Mouse (Mus musculus) retina, embryonic 14.5 days (tissue): ENCODE results near the gene Pcgf6.
A peak's percentile ranks its signal among the peaks of the same experiment; 100 is the strongest.

Experiments used
- DNase-seq: peaks from one replicate; pipeline ENCODE4 v3.0.0-alpha.2; 2015; ENCODE audit warnings: low spot score

Pcgf6 gene

DNA sequence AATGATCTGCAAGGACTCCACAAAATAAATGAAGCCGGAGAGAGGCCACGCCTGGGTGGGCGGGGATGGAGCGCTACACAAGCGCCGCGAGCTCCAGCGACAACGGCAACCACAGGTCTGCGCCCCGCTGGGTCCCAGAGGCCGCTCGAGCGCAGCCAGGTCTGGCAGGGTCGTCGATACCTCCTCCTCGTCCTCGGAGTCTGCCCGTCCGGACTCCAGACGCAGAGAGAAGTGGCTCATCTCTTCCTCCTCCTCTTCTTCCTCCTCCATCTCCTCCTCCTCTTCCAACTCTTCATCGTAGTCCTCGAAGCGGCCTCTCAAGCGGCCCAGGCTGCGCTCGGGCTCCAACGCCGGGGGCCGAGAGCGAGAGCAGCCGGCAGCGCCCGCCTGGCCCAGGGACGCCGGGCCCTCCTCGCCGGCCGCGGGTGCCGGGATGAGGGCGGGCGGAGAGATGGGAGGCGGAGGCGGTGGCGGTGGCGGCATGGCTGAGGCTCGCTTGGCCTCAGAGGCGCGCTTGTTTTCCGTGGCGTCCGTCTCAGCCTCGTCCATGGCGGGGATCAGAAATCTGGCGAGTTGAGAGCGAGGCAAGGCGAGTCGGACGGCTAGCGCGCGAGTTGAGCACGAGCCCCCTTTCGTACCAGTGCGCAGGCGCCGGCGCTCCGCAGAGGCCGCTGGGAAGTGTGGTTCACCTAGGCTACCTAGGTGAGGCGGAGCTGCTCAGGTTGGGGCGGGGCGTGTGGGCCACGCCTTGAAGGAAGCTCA is at the start of gene Pcgf6:
Gene Pcgf6 (minus strand): TSS at position 636 of the 762 bp plus-strand sequence.
- DNase-seq: peak; percentile 84

DNA sequence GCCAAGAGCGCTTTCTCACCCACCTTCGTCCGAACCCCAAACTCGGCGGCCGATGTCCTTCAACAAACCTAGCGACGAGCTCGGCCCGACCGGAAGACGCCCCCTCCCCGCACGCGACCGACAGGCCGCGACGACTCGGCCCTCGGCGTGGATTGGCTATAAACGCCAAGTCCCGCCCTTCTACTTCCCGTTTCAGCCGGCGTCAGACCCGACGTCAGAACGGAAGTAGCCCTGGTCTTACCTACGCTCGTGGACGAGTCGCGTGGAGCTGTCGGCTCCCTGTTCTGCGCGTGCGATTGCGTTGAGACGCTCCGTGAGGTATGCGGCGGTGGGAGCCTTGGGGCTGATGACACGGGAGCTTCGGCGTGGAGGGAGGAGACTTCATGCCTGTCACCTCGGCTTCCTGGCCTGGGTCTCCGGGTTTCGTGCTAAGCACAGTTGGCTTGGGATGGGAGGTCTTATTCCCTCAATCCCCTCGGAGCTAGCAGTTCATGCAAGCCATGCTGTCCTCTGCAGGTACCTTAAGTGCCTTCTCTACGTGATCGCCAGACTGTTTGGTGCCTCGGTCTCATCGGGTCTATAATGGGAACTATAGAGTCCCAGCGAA is 39.9 kb upstream of the Pcgf6 start, which contains the start of the genes Usmg5 and Pdcd11:
Gene Usmg5 (minus strand): TSS at position 98 of the 607 bp plus-strand sequence.
Gene Pdcd11 (plus strand): TSS at position 219 of the 607 bp plus-strand sequence.
- DNase-seq: peak; percentile 98

DNA sequence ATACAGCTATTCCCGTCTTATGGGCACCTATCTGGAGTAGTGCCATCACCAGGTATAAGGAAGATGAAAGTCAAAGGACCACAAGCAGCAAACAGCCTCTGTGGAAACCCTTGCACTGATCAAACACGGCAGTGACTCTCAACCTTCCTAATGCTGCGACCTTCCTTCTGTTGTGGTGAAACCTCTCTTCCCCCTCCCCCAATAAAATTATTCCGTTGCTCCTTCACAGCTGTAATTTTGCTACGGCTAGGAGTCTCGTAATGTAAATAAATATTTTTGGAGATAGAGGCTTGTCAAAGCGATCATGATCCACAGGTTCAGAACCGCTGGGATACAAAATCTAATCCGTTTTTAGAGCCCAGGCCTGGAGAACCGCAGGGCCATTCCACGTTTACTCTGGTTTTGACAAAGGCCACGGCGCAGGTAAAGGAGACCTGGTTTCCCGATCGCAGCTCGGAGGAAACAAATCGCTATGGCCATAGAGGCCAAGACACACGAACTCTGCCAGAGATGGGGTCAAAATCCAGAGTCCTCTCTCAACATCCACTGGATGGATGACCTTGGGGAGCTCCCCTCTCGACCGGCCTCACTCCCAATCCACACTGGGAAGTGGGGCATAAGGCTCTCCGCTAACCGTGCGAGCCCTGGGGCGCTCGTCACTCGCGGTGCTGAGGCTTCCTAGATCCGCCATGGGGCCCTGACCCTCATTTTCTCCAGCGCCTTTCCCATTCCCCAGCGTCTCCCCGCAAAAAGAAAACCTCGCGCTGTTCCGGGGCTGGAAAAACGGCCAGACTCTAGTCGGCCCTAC is 39.2 kb upstream of the Pcgf6 start:
- no peak for DNase-seq

DNA sequence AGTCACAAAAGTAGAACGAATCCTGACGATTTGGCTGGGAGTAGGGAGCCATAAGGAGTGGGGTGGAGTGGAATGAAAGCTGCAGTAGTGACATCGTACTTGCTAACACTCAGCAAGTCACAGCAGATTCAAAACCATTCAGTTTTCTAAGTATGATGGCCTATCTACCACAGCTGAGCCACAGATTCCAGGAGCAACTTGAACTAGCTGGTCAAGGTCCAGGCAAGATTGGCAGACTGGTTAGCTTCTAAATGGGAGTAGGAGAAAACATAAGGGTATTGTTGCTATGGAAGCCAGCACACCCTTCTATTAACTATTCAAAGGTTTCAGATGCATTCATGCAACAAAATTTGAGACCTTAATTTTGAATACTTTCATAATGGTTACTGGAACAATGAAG is 37.5 kb upstream of the Pcgf6 start:
- DNase-seq: no peak

DNA sequence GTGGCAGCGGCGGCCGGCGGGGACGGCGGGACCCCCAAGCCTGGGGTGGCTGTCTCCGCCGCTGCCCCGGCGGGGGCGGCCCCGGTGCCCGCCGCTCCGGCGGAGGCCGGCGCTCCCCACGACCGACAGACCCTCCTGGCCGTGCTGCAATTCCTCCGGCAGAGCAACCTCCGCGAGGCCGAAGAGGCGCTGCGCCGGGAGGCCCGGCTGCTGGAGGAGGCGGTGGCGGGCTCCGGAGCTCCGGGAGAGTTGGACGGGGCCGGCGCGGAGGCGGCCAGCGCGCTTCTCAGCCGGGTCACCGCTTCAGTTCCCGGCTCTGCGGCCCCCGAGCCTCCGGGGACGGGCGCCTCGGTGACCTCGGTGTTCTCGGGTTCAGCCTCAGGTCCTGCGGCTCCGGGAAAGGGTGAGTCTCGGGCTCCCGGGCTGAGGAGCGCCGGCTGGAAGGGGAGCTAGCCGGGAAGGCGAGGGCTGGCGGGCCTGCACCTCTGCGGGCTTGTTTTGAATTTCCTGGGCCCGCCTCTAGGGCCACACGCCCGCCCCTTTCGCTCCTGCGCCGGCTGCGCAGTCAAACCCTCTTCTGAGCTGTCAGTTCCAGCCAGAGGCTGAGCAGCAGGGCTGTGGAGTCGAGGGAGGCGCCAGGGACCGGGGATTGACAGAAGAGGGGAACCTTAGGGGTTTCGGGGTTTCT is 17.4 kb upstream of the Pcgf6 start:
- DNase-seq: peak; percentile 89

DNA sequence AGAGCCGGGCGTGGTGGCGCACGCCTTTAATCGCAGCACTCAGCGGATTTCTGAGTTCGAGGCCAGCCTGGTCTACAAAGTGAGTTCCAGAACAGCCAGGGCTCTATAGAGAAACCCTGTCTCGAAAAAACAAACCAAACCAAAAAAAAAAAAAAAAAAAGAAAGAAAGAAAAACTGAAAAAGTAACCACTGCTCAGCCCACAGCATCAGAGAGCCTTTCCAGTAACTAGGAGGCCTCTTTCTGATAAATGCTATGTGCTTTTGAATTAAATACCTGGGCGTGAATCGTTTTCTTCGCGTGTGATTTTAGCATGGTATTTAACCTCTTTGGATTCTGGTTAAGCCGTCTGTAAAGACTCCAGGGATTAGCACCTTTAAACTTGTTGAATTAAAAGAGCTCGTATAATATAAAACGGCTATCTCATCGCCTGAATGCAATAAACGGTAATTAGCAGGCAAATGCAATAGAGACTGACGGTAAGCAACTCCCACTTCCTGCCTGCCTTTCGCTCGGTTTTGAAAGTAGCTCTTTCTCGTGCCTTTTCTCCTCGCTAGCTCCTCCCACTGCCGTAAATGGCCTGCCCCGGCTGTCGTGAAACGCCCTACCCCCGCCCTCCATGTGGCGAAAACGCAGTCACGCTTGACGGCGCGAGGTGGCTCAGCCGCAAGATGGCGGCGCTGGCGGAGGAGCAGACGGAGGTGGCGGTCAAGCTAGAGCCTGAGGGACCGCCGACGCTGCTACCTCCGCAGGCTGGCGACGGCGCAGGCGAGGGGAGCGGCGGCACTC is 16.6 kb upstream of the Pcgf6 start, which contains the start of gene Taf5:
Gene Taf5 (plus strand): TSS at position 651 of the 787 bp plus-strand sequence.
- DNase-seq: peak; percentile 97

DNA sequence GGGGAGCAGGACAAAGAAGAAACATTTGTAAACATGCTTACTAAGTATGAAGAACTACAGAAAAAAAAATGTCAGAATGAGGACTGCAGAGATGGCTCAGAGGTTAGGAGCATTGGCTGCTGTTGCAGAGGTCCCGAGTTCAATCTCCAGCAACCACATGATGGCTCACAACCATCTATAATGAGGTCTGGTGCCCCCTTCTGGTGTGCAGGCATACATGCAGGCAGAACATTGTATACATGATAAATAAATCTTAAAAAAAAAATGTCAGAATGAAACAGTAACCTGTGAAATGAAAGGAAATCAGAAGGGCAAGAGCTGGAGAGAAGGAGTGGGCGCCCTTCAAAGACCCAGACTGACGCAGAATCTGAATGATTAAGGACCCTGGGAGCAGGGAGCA is 15.2 kb upstream of the Pcgf6 start:
- no peak for DNase-seq

DNA sequence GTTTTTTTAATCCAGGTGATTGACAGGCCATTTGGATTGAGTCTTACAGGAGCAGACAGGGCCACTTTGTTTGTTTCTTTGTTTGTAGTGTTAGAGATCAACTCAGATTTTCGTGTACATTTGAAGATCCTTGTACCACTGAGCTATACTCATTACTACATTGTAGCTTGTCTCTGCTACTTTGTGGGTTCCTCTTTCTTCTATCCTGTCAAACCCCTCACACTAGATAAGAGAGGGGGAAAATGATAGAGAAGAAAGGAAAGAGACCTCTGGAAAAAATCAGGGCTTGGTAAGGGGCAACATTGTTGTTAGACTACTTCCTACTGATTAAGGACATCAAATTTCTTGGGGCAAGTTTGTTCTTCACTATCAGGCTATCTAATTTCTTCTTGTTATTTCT is 7.0 kb upstream of the Pcgf6 start:
- DNase-seq: no peak

DNA sequence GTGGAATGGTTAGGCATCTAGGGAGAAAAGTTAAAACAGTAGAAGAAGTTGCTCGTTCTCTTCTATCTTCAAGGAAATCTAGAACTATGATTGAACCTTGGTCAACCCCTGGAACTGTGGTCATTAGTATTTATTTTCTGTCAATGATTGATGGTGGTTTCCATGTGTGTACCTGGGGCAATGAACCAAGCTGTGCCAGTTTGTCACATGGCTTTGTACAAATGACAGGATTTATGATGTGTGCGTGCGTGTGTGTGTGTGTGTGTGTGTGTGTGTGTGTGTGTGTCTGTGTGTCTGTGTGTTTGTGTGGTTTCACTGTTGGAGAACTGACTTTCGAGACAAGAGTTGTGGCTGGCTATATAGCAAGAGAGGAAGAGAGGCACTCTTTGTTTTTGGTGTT is 2.8 kb upstream of the Pcgf6 start:
- DNase-seq: no peak

DNA sequence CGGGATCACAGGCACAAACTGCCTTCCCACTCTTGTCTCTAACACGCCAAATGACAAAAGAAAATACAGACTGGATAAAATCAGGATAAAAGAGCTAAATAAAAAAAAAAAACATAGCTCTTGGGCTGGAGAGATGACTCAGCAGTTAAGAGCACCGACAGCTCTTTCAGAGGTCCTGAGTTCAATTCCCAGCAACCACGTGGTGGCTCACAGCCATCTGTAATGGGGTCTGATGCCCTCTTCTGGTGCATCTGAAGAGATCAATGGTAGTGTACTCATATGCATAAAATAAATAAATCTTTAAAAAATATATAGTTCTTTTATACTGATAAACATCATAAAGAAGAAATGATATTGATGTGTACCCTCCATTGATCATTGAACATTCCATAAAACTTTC is 2.2 kb upstream of the Pcgf6 start:
- DNase-seq: no peak

DNA sequence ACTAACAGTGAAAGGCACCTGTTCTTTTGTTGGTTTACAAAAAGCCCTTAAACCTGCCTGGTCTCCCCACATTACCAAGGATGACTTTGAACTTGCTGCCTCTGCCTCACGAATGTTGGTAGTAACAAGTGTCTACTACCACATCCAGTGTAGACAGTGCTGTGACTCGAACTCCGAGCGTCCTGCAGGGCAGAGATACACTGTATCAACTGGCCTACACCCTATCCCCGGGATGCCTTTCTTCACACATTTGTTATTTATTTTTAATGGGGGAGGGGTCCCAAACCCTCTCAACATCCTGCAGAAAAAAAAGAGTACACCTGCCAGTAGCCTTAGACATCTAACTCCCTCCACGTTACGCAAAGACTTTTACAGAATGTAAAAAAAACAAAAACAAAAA is 866 bp downstream of the Pcgf6 start:
- DNase-seq: peak; percentile 16

DNA sequence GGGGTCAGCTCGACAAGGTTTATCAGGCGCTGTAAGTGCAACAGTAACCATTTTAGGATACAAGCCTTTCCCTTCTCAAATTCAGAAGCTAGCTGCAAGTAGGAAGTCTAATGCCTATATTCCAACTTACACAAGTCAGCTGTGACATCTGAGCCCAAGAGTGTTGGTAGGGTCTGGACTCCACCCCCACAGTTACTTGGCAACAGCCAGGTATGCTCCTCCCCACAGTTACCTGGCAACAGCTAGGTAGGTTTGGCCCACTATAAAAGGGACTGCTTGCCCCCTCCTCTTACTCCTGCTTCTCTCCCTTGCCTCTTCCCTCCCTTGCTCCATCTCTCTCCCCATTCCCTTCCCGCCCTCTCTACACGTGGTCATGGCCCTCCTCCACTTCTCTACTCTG is 1.6 kb downstream of the Pcgf6 start:
- no peak for DNase-seq

DNA sequence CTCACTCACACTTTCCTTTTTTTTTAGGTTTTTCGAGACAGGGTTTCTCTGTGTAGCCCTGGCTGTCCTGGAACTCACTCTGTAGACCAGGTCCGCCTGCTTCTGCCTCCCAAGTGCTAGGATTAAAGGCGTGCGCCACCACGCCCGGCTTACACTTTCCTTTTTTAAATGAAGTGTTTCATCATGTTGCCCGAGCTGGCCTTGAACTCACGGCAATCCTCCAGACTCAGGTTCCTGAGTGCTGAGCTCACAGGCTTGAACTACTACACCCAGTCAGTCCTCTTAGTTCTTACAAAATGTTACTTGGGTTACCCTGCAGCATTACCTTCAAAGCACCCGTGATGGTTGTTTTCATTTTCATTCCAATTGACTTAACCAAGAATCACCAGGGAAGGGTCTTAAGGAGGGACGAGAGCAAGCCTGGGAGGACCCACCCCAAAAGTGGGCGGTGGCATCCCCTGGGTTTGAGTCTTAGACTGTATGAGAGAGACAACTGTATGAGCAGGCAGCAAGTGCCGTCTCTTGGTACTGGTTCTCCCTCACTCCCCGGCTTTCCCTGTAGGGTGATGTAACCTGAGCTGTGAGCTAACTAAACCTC is 3.4 kb downstream of the Pcgf6 start:
- DNase-seq: no peak

DNA sequence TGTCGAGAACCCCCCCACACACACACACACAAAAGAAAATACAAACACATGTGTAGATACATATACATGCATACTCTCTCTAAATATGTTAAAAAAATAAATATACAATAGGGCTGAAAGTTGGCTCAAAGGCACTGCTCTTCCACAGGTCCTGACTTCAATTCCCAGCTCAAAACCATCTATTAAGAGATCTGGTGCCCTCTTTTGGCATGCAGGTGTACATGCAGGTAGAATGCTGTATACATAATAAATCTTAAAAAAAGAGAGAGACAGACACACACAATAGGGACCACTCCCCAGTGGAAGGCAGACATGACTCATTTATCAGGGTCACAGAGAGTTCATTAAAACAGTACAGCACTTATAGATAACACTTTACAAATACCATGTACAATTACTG is 4.4 kb downstream of the Pcgf6 start:
- DNase-seq: no peak

DNA sequence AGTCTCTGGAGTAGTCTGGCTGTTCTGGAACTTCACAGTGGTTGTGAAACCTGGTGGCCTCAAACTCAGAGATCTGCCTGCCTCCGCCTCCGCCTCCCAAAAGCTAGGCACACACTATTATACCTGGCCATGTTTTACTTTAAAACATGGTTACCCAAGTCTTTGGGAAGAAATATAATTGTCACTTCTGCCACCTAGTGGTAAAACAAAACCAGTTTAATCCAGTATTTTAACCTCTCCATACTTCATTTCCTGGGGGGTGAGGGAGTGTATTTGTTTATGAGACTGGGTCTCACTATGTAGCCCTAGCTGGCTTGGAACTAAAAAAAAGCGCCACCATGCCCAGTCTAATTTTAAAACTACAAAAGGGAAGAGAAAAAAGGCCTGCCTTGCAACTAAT is 7.1 kb downstream of the Pcgf6 start:
- peak; percentile 59 for DNase-seq

DNA sequence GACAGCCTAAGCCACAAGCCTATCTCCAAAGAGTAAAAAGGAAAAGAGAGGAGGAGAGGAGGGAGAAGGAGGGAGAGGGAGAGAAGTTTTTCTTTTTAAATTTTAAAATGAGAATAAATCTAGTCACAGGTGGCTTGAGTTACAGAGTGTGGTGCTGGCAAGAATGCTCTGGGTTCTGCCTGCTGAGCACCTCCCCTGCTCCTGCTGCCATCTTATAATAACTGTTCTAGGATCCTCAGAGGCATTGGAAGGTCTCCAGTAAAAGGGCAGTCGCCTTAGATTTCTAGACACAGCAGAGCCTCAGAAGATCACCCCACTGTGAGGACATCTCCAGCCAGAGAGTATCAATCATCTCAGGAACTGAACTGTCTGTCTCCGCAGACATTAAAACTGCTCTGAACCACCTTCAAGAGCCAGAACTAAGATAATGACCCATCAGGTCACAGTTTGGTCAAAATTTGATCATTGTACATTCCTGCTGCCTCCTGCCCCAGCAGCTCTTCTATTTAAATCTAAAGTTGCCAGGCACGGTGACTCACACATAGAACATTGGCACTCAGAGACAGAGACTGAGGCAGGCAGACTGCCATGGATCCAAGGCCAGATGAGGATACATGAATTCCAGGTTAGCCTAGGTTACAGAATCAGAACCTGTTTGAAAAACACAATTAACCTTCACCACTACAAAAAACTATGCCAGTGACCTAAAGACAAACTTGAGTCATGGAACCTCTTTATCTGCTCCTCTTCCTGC is 9.8 kb downstream of the Pcgf6 start:
- DNase-seq: no peak

DNA sequence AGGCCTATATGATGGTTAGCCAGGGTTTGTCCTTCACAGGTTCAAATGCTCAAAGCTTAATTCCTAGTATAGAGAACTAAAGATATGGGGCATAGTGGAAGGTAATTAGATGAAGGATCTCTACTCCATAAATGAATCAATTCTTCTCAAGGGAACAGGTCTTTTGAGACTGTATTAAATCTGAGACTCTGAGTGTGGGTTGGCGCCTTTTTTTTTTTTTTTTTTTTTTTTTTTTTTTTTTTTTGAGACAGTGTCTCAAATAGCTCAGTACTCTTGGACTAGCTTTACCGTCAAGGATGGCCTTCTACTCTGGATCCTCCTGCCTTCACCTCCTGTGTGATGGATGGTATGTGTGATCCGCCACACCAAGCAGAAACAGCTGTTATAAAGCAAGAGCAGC is 14.1 kb downstream of the Pcgf6 start:
- DNase-seq: no peak

DNA sequence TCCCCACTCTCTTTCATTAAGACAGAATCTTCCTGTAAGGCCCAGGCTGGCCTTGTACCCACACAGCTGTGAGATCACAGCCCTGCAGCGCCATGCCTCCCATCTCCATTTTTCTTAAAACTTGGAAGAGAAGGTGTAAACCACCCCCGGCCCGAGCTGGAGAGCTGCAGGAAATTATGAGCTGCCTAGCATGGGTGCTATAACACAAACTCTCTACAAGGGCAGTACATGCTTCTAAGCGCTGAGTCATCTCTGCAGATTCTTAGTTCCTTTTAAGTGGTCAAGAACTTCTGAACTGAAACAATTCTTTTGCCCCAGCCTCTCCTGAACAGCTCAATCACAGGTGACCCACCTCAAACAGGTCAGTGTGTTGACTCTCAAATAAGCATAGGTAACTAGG is 15.8 kb downstream of the Pcgf6 start:
- no peak for DNase-seq

DNA sequence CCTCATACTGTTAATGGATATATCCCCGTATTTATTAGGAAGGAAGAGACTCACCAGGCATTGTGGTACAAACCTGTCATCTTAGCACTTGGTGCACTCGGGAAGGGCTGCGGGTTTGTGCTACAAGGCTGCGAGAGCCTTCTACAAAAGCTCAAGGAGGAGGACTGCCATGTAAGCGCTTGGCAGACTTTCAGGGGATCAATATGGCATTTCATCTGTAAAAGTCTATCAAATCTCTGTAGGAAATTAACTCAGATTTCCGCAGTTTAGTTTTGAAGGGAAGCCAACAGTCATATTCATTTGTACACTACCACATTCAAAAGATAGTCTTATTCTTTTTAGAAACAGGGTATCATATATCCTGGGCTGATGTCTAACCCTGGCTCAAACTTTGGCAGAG is 18.9 kb downstream of the Pcgf6 start:
- no peak for DNase-seq

DNA sequence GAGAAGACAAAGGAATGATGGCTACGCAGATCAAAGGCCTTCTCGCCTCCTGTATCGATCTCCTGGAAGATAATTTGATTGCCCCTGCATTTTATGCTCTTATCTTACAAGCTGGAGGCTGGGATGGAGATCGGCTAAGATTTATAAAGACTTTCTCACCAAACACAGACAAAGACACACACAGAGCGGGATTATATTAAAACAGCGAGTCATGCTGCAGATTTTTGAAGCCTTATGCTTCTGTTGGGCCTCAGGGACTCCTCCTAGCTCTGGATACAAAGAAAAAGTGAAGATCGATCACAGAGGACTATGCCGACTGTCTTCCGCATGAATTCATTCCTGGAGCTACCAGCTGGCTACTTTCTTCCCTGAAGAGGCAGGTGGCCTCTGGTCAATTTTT is 20.9 kb downstream of the Pcgf6 start:
- peak; percentile 52 for DNase-seq
